Comparison of ENCODE assay signal across 17 mouse cellular contexts in genomic region chr9:114042490-114042889, GRCm38 (mm10). TPM values are rescaled to one million over a fixed set of nuclear protein-coding genes. Genes with fewer than 3 reads are reported as not detected.
A peak's percentile ranks its signal among the peaks of the same experiment; 100 is the strongest.
DNase-seq lines count a peak whose midpoint lies in the region; ATAC-seq and TF ChIP-seq lines count a peak whose summit lies in the region.
"Had no signal": no experiment of that assay in that cellular context is flagged by ENCODE, and none has a peak within 500 bp of the region (broad histone marks: within the 10 kb centered on the region; RNA-seq: fewer than 3 reads in every experiment).

No protein-coding gene starts in this region.

- TF ChIP-seq CTCF in lung, adult 2 months (IDR thresholded peaks at IDR 0.05; ENCODE audit: insufficient read depth, low read length), result no peak

- no peak overlapping the region; the same call in 1 of the 2 replicates for H3K27ac ChIP-seq in hindbrain, embryonic 10.5 days
- H3K27ac ChIP-seq in hindbrain, embryonic 11.5 days (ENCODE audit: low read depth, low read length), result no peak overlapping the region
- peak overlapping the region; percentile 41 for H3K27ac ChIP-seq in lung, embryonic 16.5 days (ENCODE audit: low read length)
- peak overlapping the region; percentile 65 for H3K27ac ChIP-seq in embryonic facial prominence, embryonic 13.5 days
- H3K27ac ChIP-seq: liver, embryonic 15.5 days; midbrain, embryonic 12.5 days had no signal

- H3K4me2 ChIP-seq in hindbrain, embryonic 11.5 days (replicated peaks; ENCODE audit: low read depth, low read length), result no peak overlapping the region
- peak overlapping the region; percentile 7; the same call in 1 of the 2 replicates for H3K4me2 ChIP-seq in lung, embryonic 16.5 days (ENCODE audit: low read depth, low read length)
- no peak overlapping the region for H3K4me2 ChIP-seq in embryonic facial prominence, embryonic 13.5 days
- H3K4me2 ChIP-seq: heart, embryonic 12.5 days; liver, embryonic 15.5 days; midbrain, embryonic 12.5 days had no signal

- H3K36me3 ChIP-seq in hindbrain, embryonic 10.5 days, result no peaks in the 10 kb centered on the region
- H3K36me3 ChIP-seq in hindbrain, embryonic 11.5 days (ENCODE audit: control insufficient read depth, insufficient read depth, low read length), result no peaks in the 10 kb centered on the region
- no peaks in the 10 kb centered on the region for H3K36me3 ChIP-seq in lung, embryonic 16.5 days (ENCODE audit: control insufficient read depth, insufficient read depth, low read length)
- no peaks in the 10 kb centered on the region for H3K36me3 ChIP-seq in embryonic facial prominence, embryonic 13.5 days
- H3K36me3 ChIP-seq: heart, embryonic 12.5 days; liver, embryonic 15.5 days; midbrain, embryonic 12.5 days had no signal

- no peaks in the 10 kb centered on the region for H3K27me3 ChIP-seq in hindbrain, embryonic 10.5 days (ENCODE audit: insufficient read depth, poor library complexity, severe bottlenecking)
- H3K27me3 ChIP-seq in hindbrain, embryonic 11.5 days (ENCODE audit: control insufficient read depth, insufficient read depth, low read length), result no peaks in the 10 kb centered on the region
- H3K27me3 ChIP-seq in lung, embryonic 16.5 days (ENCODE audit: control insufficient read depth, insufficient read depth, low read depth, low read length), result no peaks in the 10 kb centered on the region
- no peaks in the 10 kb centered on the region for H3K27me3 ChIP-seq in embryonic facial prominence, embryonic 13.5 days
- H3K27me3 ChIP-seq: heart, embryonic 12.5 days; liver, embryonic 15.5 days; midbrain, embryonic 12.5 days had no signal

- ATAC-seq in hindbrain, embryonic 11.5 days (ENCODE audit: low FRiP score), result no peak
- peak; percentile 56 for ATAC-seq in lung, embryonic 16.5 days (ENCODE audit: low read depth)
- ATAC-seq in embryonic facial prominence, embryonic 13.5 days (ENCODE audit: insufficient number of reproducible peaks, insufficient read depth, low FRiP score, low TSS enrichment, low read depth), result no peak
- ATAC-seq: CD4-positive, CD25-positive, alpha-beta regulatory T cell, adult 4 months had no signal

- no peak overlapping the region for H3K4me3 ChIP-seq in hindbrain, embryonic 10.5 days
- no peak overlapping the region for H3K4me3 ChIP-seq in hindbrain, embryonic 11.5 days (ENCODE audit: low read depth, low read length)
- no peak overlapping the region for H3K4me3 ChIP-seq in lung, embryonic 16.5 days (ENCODE audit: low read length)
- no peak overlapping the region for H3K4me3 ChIP-seq in lung, adult 2 months (replicated peaks; ENCODE audit: extremely low read depth, low read depth, low read length)
- H3K4me3 ChIP-seq in embryonic facial prominence, embryonic 13.5 days, result no peak overlapping the region
- H3K4me3 ChIP-seq: heart, embryonic 12.5 days; liver, embryonic 15.5 days; midbrain, embryonic 12.5 days had no signal

- DNase-seq in hindbrain, embryonic 10.5 days (ENCODE audit: low spot score), result peak; percentile 12
- no peak for DNase-seq in hindbrain, embryonic 11.5 days (ENCODE audit: low spot score)
- no peak for DNase-seq in lung, adult 2 months
- peak; percentile 30 for DNase-seq in mesoderm, embryonic 11.5 days (ENCODE audit: low read depth, low spot score)
- DNase-seq in B cell, adult 2 months, result no peak
- DNase-seq in gastrocnemius, adult 8-10 months (ENCODE audit: low spot score in 2 of 2), result no peak
- DNase-seq: adrenal gland, postnatal 10 days; cerebellum, adult 11-12 months; embryo, embryonic 11 days; gastrocnemius, postnatal 10 days; thymus, postnatal 25 days had no signal

- peaks cover 9% of the 10 kb centered on the region; the same call in 1 of the 2 replicates for H3K4me1 ChIP-seq in hindbrain, embryonic 10.5 days (replicated peaks)
- no peaks in the 10 kb centered on the region for H3K4me1 ChIP-seq in hindbrain, embryonic 11.5 days (replicated peaks; ENCODE audit: control insufficient read depth, insufficient read depth, low read length)
- 0 out of 2 replicates have a peak, but pooled peaks cover 2% of the 10 kb centered on the region for H3K4me1 ChIP-seq in lung, embryonic 16.5 days (replicated peaks; ENCODE audit: control insufficient read depth, insufficient read depth, low read length)
- H3K4me1 ChIP-seq in lung, adult 2 months (ENCODE audit: control insufficient read depth, insufficient read depth, low read length), result no peaks in the 10 kb centered on the region
- peaks cover 14% of the 10 kb centered on the region for H3K4me1 ChIP-seq in embryonic facial prominence, embryonic 13.5 days
- H3K4me1 ChIP-seq: heart, embryonic 12.5 days; liver, embryonic 15.5 days; midbrain, embryonic 12.5 days had no signal

- TF ChIP-seq POLR2A in lung, adult 2 months (IDR thresholded peaks at IDR 0.05; ENCODE audit: borderline replicate concordance, extremely low read depth, low read depth, low read length), result no peak

- no peak overlapping the region for H3K9ac ChIP-seq in hindbrain, embryonic 11.5 days (ENCODE audit: low read depth, low read length)
- peak overlapping the region; percentile 10; the same call in 1 of the 2 replicates for H3K9ac ChIP-seq in lung, embryonic 16.5 days (ENCODE audit: low read length)
- no peak overlapping the region for H3K9ac ChIP-seq in embryonic facial prominence, embryonic 13.5 days
- H3K9ac ChIP-seq: heart, embryonic 12.5 days; liver, embryonic 15.5 days; midbrain, embryonic 12.5 days had no signal

- 54% methylated on average over 6 of the region's 6 CpGs for WGBS in hindbrain, embryonic 10.5 days
- 45% methylated on average over 6 of the region's 6 CpGs for whole genome bisulfite sequencing in hindbrain, embryonic 11.5 days
- 34% methylated on average over 6 of the region's 6 CpGs for WGBS in lung, embryonic 16.5 days
- 50% methylated on average over 6 of the region's 6 CpGs for WGBS in lung, adult 2 months
- 23% methylated on average over 6 of the region's 6 CpGs for WGBS in embryonic facial prominence, embryonic 13.5 days

- no peaks in the 10 kb centered on the region for H3K9me3 ChIP-seq in hindbrain, embryonic 10.5 days
- no peaks in the 10 kb centered on the region for H3K9me3 ChIP-seq in hindbrain, embryonic 11.5 days (ENCODE audit: control insufficient read depth, low read length)
- no peaks in the 10 kb centered on the region for H3K9me3 ChIP-seq in lung, embryonic 16.5 days (ENCODE audit: control insufficient read depth, low read length)
- H3K9me3 ChIP-seq in embryonic facial prominence, embryonic 13.5 days, result no peaks in the 10 kb centered on the region
- H3K9me3 ChIP-seq: heart, embryonic 12.5 days; liver, embryonic 15.5 days; midbrain, embryonic 12.5 days had no signal

RNA-seq across cellular contexts. Expression of gene Fbxl2, which starts 3.5 kb away (rescaled TPM):
- 6.4 and 8.8 TPM in 2 replicates for polyA plus RNA-seq in hindbrain, embryonic 10.5 days (2016; fragmentation: Nextera tagmentation; extraction: Ambion mirVana)
- 8.6 and 8.7 TPM in 2 replicates for polyA plus RNA-seq in hindbrain, embryonic 11.5 days (2014; fragmentation: Nextera tagmentation; extraction: Ambion mirVana)
- 3.6 and 4.4 TPM in 2 replicates for polyA plus RNA-seq in lung, embryonic 16.5 days (2015; fragmentation: Nextera tagmentation; extraction: Ambion mirVana)
- polyA plus RNA-seq in lung, adult 2 months (2012; rRNA removed), result 5.3 and 5.6 TPM in 2 replicates
- polyA plus RNA-seq in embryonic facial prominence, embryonic 13.5 days (2015; fragmentation: Nextera tagmentation; extraction: Ambion mirVana), result 9.0 and 10.9 TPM in 2 replicates
- under 1 TPM; 0.39 to 0.65 (median 0.56) TPM for total RNA-seq in gastrocnemius, adult 8-10 months (2022)

RNA-seq across cellular contexts. Expression of gene Susd5, which starts 14.4 kb away (rescaled TPM):
- 0.16 and 0.30 TPM in 2 replicates for polyA plus RNA-seq in hindbrain, embryonic 10.5 days (2016; fragmentation: Nextera tagmentation; extraction: Ambion mirVana)
- polyA plus RNA-seq in hindbrain, embryonic 11.5 days (2014; fragmentation: Nextera tagmentation; extraction: Ambion mirVana), result 0.63 and 0.90 TPM in 2 replicates
- polyA plus RNA-seq in lung, embryonic 16.5 days (2015; fragmentation: Nextera tagmentation; extraction: Ambion mirVana), result 1.2 and 1.3 TPM in 2 replicates
- polyA plus RNA-seq in lung, adult 2 months (2012; rRNA removed), result 0.37 and 0.79 TPM in 2 replicates
- polyA plus RNA-seq in embryonic facial prominence, embryonic 13.5 days (2015; fragmentation: Nextera tagmentation; extraction: Ambion mirVana), result 19.7 and 32.3 TPM in 2 replicates
- under 1 TPM; 0.24 to 0.52 (median 0.41) TPM for total RNA-seq in gastrocnemius, adult 8-10 months (2022)
- polyA plus RNA-seq: CD4-positive, CD25-positive, alpha-beta regulatory T cell, adult 4 months had no signal

Comparison
In these comparisons a context has a peak if more than half of its experiments do, and no peak if none do; other contexts are left out.
1. DNase-seq: peak in hindbrain, embryonic 10.5 days (single experiment) and mesoderm, embryonic 11.5 days (single experiment); none in hindbrain, embryonic 11.5 days (single experiment), lung, adult 2 months (single experiment), B cell, adult 2 months (0 of 2) and gastrocnemius, adult 8-10 months (0 of 2).
2. H3K27ac ChIP-seq: peak in lung, embryonic 16.5 days (single experiment) and embryonic facial prominence, embryonic 13.5 days (single experiment); none in hindbrain, embryonic 10.5 days (single experiment) and hindbrain, embryonic 11.5 days (single experiment).